8 mouse cellular contexts compared by ENCODE assay signal in the genomic region with DNA sequence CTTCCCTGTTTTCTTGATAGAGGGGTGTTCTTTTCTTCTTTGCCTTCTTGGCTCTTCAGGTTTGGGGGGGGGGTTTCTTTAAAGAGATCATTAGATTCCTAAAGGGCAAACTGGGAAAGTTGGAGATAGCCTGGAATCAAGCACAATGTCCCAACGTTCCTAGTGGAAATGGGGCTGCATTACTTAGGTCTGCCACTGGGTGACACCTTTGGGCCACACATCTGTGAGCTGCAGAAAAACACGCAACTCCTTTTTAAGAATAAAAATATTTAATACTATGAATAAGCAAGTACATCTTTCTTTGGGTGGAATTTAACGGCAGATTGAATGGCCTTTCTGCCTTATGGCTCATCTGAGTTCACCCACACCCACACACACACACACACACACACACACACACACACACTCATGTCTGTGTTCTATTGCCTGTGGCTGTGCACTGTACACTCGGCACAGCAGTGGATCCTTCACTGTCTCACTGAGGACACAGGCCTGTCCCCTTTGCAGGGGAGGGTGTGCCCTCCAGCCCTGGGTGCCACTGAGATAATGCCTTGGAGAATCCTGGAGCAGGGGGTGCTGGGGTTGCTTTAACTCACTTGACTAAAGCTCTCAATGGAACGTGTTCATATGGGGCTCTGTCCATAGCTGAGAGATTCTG.
DNase-seq lines count a peak whose midpoint lies in the region; ATAC-seq lines count a peak whose summit lies in the region.

No protein-coding gene starts in this region.

- H3K27me3 ChIP-seq in liver, embryonic 15.5 days = no peaks in the 10 kb centered on the region

- no peak overlapping the region for H3K9ac ChIP-seq in liver, embryonic 15.5 days

- WGBS in liver, embryonic 15.5 days (ENCODE audit: insufficient replicate concordance) = 26% methylated on average over 5 of the region's 5 CpGs

- ATAC-seq in liver, embryonic 15.5 days (ENCODE audit: insufficient read depth) = no peak

- DNase-seq in A20 (ENCODE audit: low read depth, low spot score) = peak; percentile 19
- DNase-seq in R1 (ENCODE audit: low read depth, low spot score) = peak; percentile 37
- DNase-seq in cerebellum, postnatal 4 days (ENCODE audit: low spot score in 2 of 2) = peak; percentile 50 to 80
- peak; percentile 74 for DNase-seq in gastrocnemius, postnatal 10 days
- peak; percentile 75 for DNase-seq in kidney, postnatal 14 days
- DNase-seq in retina, embryonic 14.5 days (ENCODE audit: low spot score) = peak; percentile 82
- DNase-seq in urinary bladder, postnatal 4 days (ENCODE audit: low spot score in 2 of 2) = peak; percentile 36 to 69

- H3K36me3 ChIP-seq in liver, embryonic 15.5 days (replicated peaks) = no peaks in the 10 kb centered on the region

- no peak overlapping the region for H3K4me2 ChIP-seq in liver, embryonic 15.5 days

- H3K4me1 ChIP-seq in liver, embryonic 15.5 days (replicated peaks) = peaks cover 41% of the 10 kb centered on the region

- H3K27ac ChIP-seq in liver, embryonic 15.5 days (replicated peaks) = peak overlapping the region; percentile 87

- no peaks in the 10 kb centered on the region for H3K9me3 ChIP-seq in liver, embryonic 15.5 days (replicated peaks)

- no peak overlapping the region for H3K4me3 ChIP-seq in liver, embryonic 15.5 days (replicated peaks)

Comparison
In these comparisons a context has a peak if more than half of its experiments do, and no peak if none do; other contexts are left out.
1. DNase-seq: peak in every context shown above with its lines; median percentile 82 in retina, embryonic 14.5 days; 75 in kidney, postnatal 14 days; 74 in gastrocnemius, postnatal 10 days; 65 in cerebellum, postnatal 4 days; 52 in urinary bladder, postnatal 4 days; 37 in R1; 19 in A20.